In the genomic region with DNA sequence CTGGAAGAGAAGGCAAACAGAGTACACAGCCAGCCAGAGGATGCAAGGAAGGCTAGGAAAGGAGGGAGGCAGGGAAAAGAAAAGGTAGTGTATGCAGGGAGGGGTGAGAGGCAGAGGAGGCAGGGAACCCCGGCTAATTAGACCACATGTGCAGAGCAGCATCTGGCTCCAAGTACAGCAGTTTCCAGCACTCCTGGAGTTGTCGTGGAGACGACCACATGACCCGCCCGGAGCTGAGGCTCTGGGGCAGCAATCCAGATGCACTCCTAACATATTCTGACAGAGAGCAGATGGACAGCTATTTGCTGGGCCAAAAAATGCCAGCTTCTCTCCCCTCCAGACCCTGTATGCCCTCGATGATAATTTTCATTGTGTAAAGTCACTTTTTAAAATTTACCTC, we compare ENCODE assay signal across 11 mouse cellular contexts.
DNase-seq lines count a peak whose midpoint lies in the region; ATAC-seq lines count a peak whose summit lies in the region.
"Had no signal": no experiment of that assay in that cellular context is flagged by ENCODE, and none has a peak within 500 bp of the region (broad histone marks: within the 10 kb centered on the region; RNA-seq: fewer than 3 reads in every experiment).

No protein-coding gene starts in this region.

- H3K4me3 ChIP-seq in hindbrain, embryonic 12.5 days, result no peak overlapping the region
- H3K4me3 ChIP-seq in midbrain, embryonic 12.5 days, result no peak overlapping the region

- no peaks in the 10 kb centered on the region for H3K36me3 ChIP-seq in hindbrain, embryonic 12.5 days
- H3K36me3 ChIP-seq in midbrain, embryonic 12.5 days, result no peaks in the 10 kb centered on the region

- H3K4me1 ChIP-seq in hindbrain, embryonic 12.5 days, result peaks cover 6% of the 10 kb centered on the region
- peaks cover 13% of the 10 kb centered on the region for H3K4me1 ChIP-seq in midbrain, embryonic 12.5 days

- no peak overlapping the region for H3K4me2 ChIP-seq in hindbrain, embryonic 12.5 days (replicated peaks)
- no peak overlapping the region for H3K4me2 ChIP-seq in midbrain, embryonic 12.5 days (replicated peaks)

- peak; percentile 15 for DNase-seq in adrenal gland, postnatal 10 days
- DNase-seq in adrenal gland, adult 18-20 months (ENCODE audit: low spot score in 2 of 2), result no peak
- DNase-seq in brain, adult 2 months (ENCODE audit: low read depth, low spot score), result peak; percentile 27
- DNase-seq in yolk sac, embryonic 10.5 days (ENCODE audit: low spot score), result no peak
- no peak for DNase-seq in thymus, adult 18-20 months
- DNase-seq: gastrocnemius, postnatal 14 days; liver, postnatal 0 days; thymus, postnatal 4 days had no signal

- ATAC-seq in hindbrain, embryonic 12.5 days (ENCODE audit: low FRiP score), result 0 out of 2 replicates have a peak, but pooled peaks have one; percentile 38
- no peak; the same call in 1 of the 2 replicates for ATAC-seq in midbrain, embryonic 12.5 days (ENCODE audit: low FRiP score, low read depth)
- no peak for ATAC-seq in erythroid progenitor cell, adult 5-6 weeks (replicated peaks; ENCODE audit: low FRiP score, poor library complexity, severe bottlenecking)
- ATAC-seq: liver, postnatal 0 days had no signal

- no peaks in the 10 kb centered on the region for H3K27me3 ChIP-seq in hindbrain, embryonic 12.5 days
- no peaks in the 10 kb centered on the region for H3K27me3 ChIP-seq in midbrain, embryonic 12.5 days

- no peaks in the 10 kb centered on the region for H3K9me3 ChIP-seq in hindbrain, embryonic 12.5 days (replicated peaks)
- H3K9me3 ChIP-seq in midbrain, embryonic 12.5 days, result no peaks in the 10 kb centered on the region

- no peak overlapping the region for H3K27ac ChIP-seq in hindbrain, embryonic 12.5 days
- 0 out of 2 replicates have a peak overlapping the region, but pooled peaks have one; percentile 17 for H3K27ac ChIP-seq in midbrain, embryonic 12.5 days (replicated peaks)

- no peak overlapping the region for H3K9ac ChIP-seq in hindbrain, embryonic 12.5 days
- no peak overlapping the region for H3K9ac ChIP-seq in midbrain, embryonic 12.5 days (replicated peaks)
- H3K9ac ChIP-seq: liver, postnatal 0 days had no signal

- WGBS in hindbrain, embryonic 12.5 days, result 29% methylated on average over 6 of the region's 6 CpGs
- 49% methylated on average over 6 of the region's 6 CpGs for WGBS in midbrain, embryonic 12.5 days

Comparison
In these comparisons a context has a peak if more than half of its experiments do, and no peak if none do; other contexts are left out.
1. DNase-seq: peak in adrenal gland, postnatal 10 days (single experiment) and brain, adult 2 months (single experiment); none in adrenal gland, adult 18-20 months (0 of 2), yolk sac, embryonic 10.5 days (single experiment) and thymus, adult 18-20 months (0 of 2).